Mouse (Mus musculus): ENCODE data around the gene Nek4. TPM values are rescaled to one million over a fixed set of nuclear protein-coding genes. Genes with fewer than 3 reads are reported as not detected.

Nek4 gene
- polyA plus RNA-seq, 1 experiment from 2014 or later, result 19.7 TPM

GRCm38 (mm10) chr14:31000816-31001306, 49.7 kb downstream of the Nek4 start:
- H3K9me3 ChIP-seq (replicated peaks), result no peaks in the 10 kb centered on the region
- peak overlapping the region; percentile 98 for H3K4me3 ChIP-seq
- H3K27ac ChIP-seq, result peak overlapping the region; percentile 96
- under 1% methylated on average over 21 of the region's 21 CpGs for WGBS
- no peak for DNase-seq (ENCODE audit: low spot score)
- peaks cover 16% of the 10 kb centered on the region for H3K4me1 ChIP-seq
- H3K36me3 ChIP-seq, result peaks cover 33% of the 10 kb centered on the region
- no peaks in the 10 kb centered on the region for H3K27me3 ChIP-seq (ENCODE audit: low read depth, poor library complexity, severe bottlenecking)

GRCm38 (mm10) chr14:31001307-31002205, 50.4 kb downstream of the Nek4 start, which contains the start of the genes Glt8d1 and Spcs1:
TSS of gene Glt8d1 (plus strand) at chr14:31001400.
TSS of gene Spcs1 (minus strand) at chr14:31001672.
- peaks cover 16% of the 10 kb centered on the region for H3K4me1 ChIP-seq
- peaks cover 30% of the 10 kb centered on the region for H3K36me3 ChIP-seq
- peak within 1 kb of the TSS; percentile 98 for H3K4me3 ChIP-seq
- DNase-seq (ENCODE audit: low spot score), result peak; percentile 90
- WGBS, result under 1% methylated on average over 84 of the region's 84 CpGs
- no peaks in the 10 kb centered on the region for H3K9me3 ChIP-seq (replicated peaks)
- H3K27ac ChIP-seq, result peak within 1 kb of the TSS; percentile 96
- no peaks in the 10 kb centered on the region for H3K27me3 ChIP-seq (ENCODE audit: low read depth, poor library complexity, severe bottlenecking)

DNA sequence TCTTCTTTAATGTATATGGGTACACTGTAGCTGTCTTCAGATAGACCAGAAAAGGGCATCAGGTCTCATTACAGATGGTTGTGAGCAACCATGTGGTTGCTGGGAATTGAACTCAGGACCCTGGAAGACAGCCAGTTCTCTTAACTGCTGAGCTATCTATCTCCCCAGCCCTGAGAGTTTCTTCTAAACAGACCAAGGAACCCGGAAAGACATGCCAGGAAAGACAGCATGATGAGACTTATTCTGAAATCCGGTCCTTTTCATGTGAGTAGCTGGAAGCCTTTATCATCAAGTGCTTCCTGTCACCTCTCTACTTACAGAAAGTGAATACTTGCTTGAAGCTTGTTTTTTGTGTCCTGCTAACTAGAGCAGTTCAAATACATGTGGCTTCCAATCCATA, 53.4 kb downstream of the Nek4 start:
- Histone ChIP-seq H3K4me3 (no peak overlapping the region), H3K4me1 (peaks cover 16% of the 10 kb centered on the region), H3K27me3 (ENCODE audit: low read depth, poor library complexity, severe bottlenecking) (no peaks in the 10 kb centered on the region), H3K9me3 (replicated peaks) (no peaks in the 10 kb centered on the region), H3K27ac (no peak overlapping the region), H3K36me3 (peaks cover 33% of the 10 kb centered on the region)
- WGBS, result 89% methylated on average over 2 of the region's 2 CpGs
- no peak for DNase-seq (ENCODE audit: low spot score)

DNA sequence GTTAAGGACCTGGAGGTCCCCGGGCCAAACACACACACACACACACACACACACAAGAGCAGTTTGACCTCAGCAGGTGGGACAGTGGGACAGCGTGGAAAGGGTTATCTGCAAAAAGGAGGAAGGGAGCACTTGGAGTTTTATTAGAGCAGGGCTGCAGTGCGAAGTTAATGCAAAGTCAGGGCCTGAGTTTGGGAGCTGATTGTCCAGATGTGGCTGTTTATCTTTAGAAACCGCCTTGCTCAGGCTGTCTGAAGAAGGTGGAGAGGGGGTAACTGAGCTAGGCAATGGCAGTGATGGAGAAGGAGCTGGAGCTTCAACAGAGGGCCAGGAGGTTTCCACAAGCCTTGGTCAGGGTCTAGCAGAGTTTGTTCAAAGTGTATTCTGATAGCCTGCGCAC, 55.6 kb downstream of the Nek4 start:
- no peak overlapping the region for H3K4me3 ChIP-seq
- no peak for DNase-seq (ENCODE audit: low spot score)
- H3K27ac ChIP-seq, result no peak overlapping the region
- peaks cover 54% of the 10 kb centered on the region for H3K36me3 ChIP-seq
- H3K9me3 ChIP-seq (replicated peaks), result no peaks in the 10 kb centered on the region
- peaks cover 8% of the 10 kb centered on the region for H3K4me1 ChIP-seq
- no peaks in the 10 kb centered on the region for H3K27me3 ChIP-seq (ENCODE audit: low read depth, poor library complexity, severe bottlenecking)
- 67% methylated on average over 5 of the region's 5 CpGs for WGBS

DNA sequence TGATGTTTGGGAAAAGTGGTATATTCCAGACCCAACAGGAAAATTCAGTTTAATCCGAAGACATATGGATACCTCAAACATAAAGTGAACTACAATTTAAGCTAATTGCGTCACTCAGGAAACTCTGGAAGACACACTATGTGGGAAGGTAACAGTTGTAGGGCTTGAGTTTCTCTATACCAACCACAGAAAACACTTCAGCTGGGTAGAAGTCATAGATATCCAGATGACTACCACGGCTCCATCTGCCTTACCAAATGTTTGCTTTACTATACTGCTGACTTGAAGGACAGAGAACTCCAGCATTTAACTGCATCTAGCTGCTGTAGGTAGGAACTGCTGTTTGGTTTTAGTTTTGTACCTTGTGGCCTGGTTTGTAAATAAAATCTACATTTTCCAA, 60.4 kb downstream of the Nek4 start:
- Histone ChIP-seq H3K4me1 (no peaks in the 10 kb centered on the region), H3K27me3 (ENCODE audit: low read depth, poor library complexity, severe bottlenecking) (no peaks in the 10 kb centered on the region), H3K27ac (no peak overlapping the region), H3K4me3 (no peak overlapping the region), H3K36me3 (peaks cover 97% of the 10 kb centered on the region), H3K9me3 (replicated peaks) (no peaks in the 10 kb centered on the region)
- 92% methylated on average over 3 of the region's 3 CpGs for whole genome bisulfite sequencing
- no peak for DNase-seq (ENCODE audit: low spot score)

DNA sequence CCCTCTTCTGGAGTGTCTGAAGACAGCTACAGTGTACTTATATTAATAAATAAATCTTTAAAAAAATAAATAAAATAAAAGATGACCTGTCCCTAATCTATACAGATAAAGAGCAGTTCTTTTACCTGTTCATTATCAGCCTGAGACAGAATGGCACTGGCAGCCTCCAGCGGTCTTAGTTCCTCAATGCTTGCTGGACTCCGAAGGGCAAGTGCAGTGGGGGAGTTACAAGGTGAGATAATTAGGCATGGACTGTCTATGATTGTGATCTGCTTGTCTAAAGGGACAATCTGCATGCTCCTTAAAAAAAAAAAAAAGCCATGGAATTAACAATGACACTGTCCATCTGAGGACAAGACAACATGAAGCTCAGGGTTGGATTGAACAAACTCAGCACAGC, 62.8 kb downstream of the Nek4 start:
- Histone ChIP-seq H3K27ac (no peak overlapping the region), H3K36me3 (peaks cover 92% of the 10 kb centered on the region), H3K4me3 (no peak overlapping the region), H3K27me3 (ENCODE audit: low read depth, poor library complexity, severe bottlenecking) (no peaks in the 10 kb centered on the region), H3K4me1 (peaks cover 13% of the 10 kb centered on the region), H3K9me3 (replicated peaks) (no peaks in the 10 kb centered on the region)
- 98% methylated on average over 2 of the region's 2 CpGs for WGBS
- no peak for DNase-seq (ENCODE audit: low spot score)

DNA sequence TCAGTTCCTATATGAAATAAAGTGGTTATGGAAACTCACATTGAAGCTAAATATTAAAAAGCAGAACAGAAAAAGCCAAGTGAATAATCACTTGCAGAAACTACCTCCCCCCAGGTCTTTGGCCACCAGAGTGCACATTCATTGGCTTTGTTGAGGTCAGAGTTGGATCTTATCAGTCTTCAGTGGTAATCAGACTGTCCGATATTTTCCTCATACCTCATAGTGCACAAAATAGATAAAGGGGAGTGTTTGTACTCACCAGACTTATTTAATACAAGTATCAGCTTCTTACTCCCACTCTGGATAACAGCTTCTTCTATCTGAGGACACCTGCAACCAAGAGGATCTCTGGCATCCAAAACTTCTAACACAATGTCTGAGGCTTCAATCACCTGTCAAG, 64.9 kb downstream of the Nek4 start:
- Histone ChIP-seq H3K4me1 (peaks cover 20% of the 10 kb centered on the region), H3K36me3 (peaks cover 70% of the 10 kb centered on the region), H3K27ac (no peak overlapping the region), H3K4me3 (no peak overlapping the region), H3K27me3 (ENCODE audit: low read depth, poor library complexity, severe bottlenecking) (no peaks in the 10 kb centered on the region), H3K9me3 (replicated peaks) (no peaks in the 10 kb centered on the region)
- WGBS, result 90% methylated on average over 1 of the region's 1 CpGs
- DNase-seq (ENCODE audit: low spot score), result no peak

- Histone ChIP-seq H3K9me3 (replicated peaks) (no peaks in the 10 kb centered on the region), H3K27me3 (ENCODE audit: low read depth, poor library complexity, severe bottlenecking) (no peaks in the 10 kb centered on the region), H3K27ac (peak overlapping the region; percentile 100), H3K4me3 (peak overlapping the region; percentile 88), H3K4me1 (peaks cover 20% of the 10 kb centered on the region), H3K36me3 (peaks cover 66% of the 10 kb centered on the region)
- DNase-seq (ENCODE audit: low spot score), result no peak
- 3% methylated on average over 2 of the region's 2 CpGs for WGBS
Observed at GRCm38 (mm10) chr14:31017854-31018253, 66.7 kb downstream of the Nek4 start.

GRCm38 (mm10) chr14:31018860-31019291, 67.7 kb downstream of the Nek4 start, which contains the start of the genes Pbrm1 and Gnl3:
TSS of gene Pbrm1 (plus strand) at chr14:31019138.
TSS of gene Gnl3 (minus strand) at chr14:31019152.
- Histone ChIP-seq H3K36me3 (peaks cover 66% of the 10 kb centered on the region), H3K4me1 (peaks cover 20% of the 10 kb centered on the region), H3K4me3 (peak within 1 kb of the TSS; percentile 88), H3K27me3 (ENCODE audit: low read depth, poor library complexity, severe bottlenecking) (no peaks in the 10 kb centered on the region), H3K9me3 (replicated peaks) (no peaks in the 10 kb centered on the region), H3K27ac (peak within 1 kb of the TSS; percentile 100)
- DNase-seq (ENCODE audit: low spot score), result peak; percentile 98
- WGBS, result under 1% methylated on average over 51 of the region's 53 CpGs

DNA sequence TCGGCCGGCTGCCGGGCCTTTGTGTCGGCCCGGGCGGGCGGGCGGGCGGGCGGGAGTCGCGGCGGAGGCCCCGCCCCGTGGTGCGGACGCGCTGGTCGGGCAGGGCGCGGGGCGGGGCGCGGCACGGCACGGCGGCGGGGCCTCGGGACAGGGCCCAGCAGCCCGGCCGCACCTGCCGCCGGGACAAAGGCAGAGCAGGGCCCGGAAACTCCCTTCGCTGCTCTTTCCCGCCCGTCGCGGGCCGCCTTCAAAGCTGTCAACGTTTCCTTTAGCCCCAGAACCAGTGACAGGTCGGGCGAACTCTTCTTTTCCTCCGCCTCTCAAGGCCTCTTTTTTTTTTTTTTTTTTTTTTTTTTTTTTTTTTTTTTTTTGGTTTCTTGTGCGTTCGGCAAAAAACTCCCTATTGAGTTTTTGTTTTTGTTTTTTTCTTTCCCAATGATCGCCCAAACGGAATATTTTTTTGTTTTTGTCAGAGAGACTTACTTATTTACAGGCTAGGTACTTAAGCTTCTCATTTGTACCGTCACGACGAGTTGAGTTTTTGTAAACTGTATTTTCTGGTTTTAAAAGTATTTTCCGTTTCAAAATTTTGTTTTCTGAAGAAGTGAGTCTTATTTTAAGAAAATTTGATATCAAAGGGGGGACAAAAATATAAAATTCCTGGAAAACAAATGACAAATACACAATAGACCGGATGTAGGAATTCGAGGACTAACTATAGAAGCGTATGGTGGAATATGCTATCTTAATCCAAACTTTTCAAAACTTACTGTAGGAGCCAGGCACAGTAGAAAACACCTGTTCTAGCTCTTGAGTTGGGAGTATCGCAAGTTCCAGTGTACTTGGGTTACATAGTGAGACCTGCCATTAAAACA, 68.4 kb downstream of the Nek4 start:
- Histone ChIP-seq H3K4me1 (peaks cover 20% of the 10 kb centered on the region), H3K4me3 (peak overlapping the region; percentile 88), H3K36me3 (peaks cover 66% of the 10 kb centered on the region), H3K27ac (peak overlapping the region; percentile 100), H3K9me3 (replicated peaks) (no peaks in the 10 kb centered on the region), H3K27me3 (ENCODE audit: low read depth, poor library complexity, severe bottlenecking) (no peaks in the 10 kb centered on the region)
- WGBS, result 17% methylated on average over 50 of the region's 56 CpGs
- DNase-seq (ENCODE audit: low spot score), result peak; percentile 85

DNA sequence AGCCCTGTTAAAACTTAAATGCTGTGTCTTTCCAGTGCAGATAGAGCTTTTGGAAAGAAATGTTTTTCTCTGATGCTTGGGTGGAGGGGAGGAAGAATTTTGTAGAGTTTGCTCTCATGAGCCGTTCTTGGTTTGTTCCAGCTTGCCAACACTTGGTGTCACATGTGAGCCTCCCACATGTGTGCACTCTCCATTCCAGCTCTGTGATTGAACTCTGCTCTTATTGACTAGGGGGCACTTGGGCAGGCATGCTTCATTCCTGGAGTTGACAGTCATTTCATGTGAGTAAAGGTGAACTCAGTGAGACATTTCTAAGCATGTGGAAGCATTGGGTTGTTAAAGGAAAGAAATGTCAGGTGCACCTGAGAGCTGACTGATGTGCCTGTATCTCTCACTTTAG, 71.4 kb downstream of the Nek4 start:
- Histone ChIP-seq H3K36me3 (peaks cover 66% of the 10 kb centered on the region), H3K4me3 (no peak overlapping the region), H3K27me3 (ENCODE audit: low read depth, poor library complexity, severe bottlenecking) (no peaks in the 10 kb centered on the region), H3K27ac (no peak overlapping the region), H3K9me3 (replicated peaks) (no peaks in the 10 kb centered on the region), H3K4me1 (peaks cover 14% of the 10 kb centered on the region)
- 75% methylated on average over 1 of the region's 1 CpGs for whole genome bisulfite sequencing
- DNase-seq (ENCODE audit: low spot score), result no peak

DNA sequence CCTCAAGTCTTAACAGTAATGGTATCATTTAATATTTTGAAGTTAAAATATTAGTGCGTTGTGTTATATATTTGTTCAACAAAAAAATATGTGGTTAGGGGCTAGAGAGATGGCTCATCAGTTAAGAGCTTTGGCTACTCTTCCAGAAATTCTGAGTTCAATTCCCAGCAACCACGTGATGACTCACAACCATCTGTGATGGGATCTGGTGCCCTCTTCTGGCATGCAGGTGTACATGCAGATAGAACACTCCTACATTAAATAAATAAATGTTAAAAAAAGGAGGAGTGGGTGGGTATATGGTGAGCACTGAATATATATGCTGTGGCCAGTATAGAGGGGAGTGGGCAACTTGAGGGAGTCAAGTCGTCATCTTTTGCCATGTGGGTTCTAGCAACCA, 74.6 kb downstream of the Nek4 start:
- no peak for DNase-seq (ENCODE audit: low spot score)
- no peak overlapping the region for H3K27ac ChIP-seq
- no peak overlapping the region for H3K4me3 ChIP-seq
- 84% methylated on average over 3 of the region's 3 CpGs for WGBS
- H3K4me1 ChIP-seq, result no peaks in the 10 kb centered on the region
- H3K27me3 ChIP-seq (ENCODE audit: low read depth, poor library complexity, severe bottlenecking), result no peaks in the 10 kb centered on the region
- peaks cover 93% of the 10 kb centered on the region for H3K36me3 ChIP-seq
- H3K9me3 ChIP-seq (replicated peaks), result no peaks in the 10 kb centered on the region

Measured in limb, embryonic 10.5 days (tissue).